Mouse (Mus musculus) embryo, embryonic 10.5 days (tissue): Measurements from ENCODE around the gene Magoh.

Experiments
- DNase-seq: peaks from one replicate; pipeline ENCODE4 v3.0.0-alpha.2; 2015; ENCODE audit warnings: low spot score

Magoh gene

DNA sequence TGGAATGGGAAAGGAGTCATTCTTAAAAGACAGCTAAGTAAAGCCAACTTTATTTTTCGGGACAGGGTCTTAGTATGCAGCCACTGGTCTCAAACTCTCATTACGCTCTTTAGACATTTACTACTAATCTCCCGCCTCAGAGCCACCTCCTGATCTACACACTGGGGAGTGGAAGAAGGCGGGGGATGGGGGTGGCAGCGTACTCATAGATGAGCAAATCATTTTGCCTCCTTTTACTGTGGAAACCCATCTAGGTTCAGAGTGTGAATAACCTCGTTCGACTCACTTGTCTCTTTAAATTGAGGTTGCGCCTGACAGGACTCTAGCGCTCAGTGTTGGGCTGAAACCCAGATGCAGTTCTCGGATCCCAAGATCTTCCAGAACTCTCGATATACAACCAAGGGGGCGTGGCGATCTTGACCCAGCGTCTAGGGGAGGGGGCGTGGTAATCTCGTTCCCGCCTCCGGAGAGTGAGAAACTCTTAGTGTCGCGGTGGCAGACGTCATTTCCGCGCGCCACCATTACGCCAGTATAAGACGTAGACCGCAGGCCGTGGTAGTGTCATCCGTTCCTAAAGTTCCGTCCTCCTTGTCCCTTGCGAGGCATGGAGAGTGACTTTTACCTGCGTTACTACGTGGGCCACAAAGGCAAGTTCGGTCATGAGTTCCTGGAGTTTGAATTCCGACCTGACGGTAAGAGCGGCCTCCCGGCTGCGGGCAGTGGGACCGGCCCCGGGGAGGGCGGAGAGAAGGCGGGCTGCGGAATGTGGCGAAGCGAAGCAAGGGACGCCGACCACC, at the start of gene Magoh:
Magoh (plus strand) TSS at position 502 of the 797 bp plus-strand sequence.
- DNase-seq, result peak; percentile 100

DNA sequence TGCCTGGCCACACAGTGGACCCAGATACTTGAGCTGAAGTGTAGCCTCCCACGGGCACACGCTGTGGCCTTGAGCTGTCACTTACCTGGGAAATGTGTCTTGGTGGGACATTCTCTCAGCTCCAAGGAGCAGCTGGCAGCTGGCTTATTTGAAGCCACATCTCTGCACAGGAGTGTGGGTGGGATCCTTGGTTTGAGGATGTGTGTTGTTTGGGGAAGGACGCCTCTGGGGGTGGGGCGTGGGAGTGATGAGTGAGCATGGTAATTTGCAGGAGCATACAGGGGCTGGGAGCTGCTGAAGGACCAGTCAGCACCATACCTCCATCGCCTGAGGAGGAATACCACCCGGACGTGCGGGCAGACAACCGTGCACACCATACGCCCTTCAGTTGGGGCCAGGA, 49.4 kb upstream of the Magoh start:
- DNase-seq, result no peak

DNA sequence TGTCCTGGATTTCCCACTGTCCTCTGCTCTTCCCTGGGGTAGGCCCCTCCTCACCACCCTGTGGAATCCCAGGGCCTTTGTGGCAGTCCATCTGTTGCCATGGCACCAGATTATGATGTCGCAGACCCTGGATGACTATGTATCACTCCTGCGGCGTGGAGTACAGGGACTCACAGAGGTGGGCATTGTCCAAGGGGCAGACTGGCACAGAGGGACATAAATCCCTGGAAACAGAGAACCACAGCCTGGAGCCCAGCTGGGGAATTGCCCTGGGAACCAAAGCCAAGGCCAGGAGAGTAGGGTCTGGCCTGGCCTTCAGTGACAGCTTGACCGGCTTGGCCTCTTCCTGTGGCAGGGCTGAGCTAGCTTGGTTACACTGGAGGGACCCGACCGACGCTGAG, 48.7 kb upstream of the Magoh start:
- peak; percentile 60 for DNase-seq

DNA sequence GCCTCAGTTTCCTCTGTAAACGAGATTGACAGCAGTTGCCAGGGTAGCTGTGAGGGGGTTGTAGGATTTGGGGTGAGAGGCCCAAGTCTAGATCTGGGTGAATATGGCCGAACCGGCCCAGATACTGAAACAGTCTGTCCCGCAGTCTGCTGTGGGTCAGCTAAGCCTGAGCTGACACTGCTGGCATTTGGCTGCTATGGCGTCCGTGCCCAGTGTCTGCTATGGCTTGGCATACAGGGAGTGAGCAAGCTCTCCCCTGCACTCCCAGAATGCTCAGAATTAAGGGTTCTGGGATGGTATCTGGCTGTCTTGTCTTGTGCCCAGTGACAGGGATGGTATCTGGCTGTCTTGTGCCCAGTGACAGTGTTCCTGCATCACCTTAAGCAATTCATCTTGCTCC, 47.9 kb upstream of the Magoh start:
- DNase-seq, result no peak

DNA sequence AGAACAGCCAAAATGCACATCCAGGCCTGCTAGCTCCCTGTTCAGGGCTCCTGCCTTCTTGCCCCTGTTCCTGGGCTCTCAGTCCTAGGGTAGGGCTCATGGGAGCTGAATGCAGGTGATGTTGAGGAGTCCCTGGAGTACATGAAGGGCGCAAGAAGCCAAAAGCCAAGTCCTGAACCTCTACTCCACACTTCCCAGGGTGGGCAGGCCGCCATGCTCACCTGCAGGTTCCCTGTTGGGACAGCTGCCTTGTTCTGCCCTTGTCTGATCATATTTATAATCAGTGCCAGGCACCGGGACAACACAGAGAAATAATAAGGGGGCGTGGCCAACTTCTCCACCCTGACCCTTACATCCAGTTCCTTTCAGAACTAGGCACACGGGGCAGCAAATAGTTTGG, 46.0 kb upstream of the Magoh start:
- DNase-seq, result no peak

DNA sequence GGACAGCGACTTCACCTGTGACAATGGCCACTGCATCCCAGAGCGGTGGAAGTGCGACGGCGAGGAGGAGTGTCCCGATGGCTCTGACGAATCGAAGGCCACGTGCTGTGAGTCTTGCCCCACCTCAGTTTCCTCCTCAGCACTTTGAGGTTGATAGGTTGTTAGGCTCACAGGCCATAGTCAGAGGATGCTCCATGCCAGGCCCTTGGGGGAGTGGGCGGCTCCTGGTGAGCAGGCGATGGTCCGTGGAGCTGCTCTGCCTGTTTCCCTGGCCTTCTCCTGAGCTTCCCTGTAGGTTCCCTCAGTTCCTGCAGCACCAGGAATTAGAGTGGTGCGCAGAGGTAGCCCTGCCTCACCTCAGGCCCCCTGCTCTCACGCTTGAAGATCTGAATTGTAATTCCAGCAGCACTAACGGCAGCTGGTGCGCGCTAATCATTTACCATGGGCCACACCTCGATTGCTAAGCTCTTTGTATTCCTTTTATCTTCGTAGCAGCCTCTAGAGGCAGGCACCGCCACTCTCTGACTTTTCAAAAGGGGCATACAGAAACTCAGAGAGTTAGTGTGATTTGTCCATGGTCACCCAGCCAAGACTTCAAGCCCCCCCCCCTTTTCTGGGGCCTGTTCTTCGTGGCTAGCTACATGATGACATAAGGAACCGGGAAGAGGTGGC, 44.8 kb upstream of the Magoh start:
- peak; percentile 53 for DNase-seq

DNA sequence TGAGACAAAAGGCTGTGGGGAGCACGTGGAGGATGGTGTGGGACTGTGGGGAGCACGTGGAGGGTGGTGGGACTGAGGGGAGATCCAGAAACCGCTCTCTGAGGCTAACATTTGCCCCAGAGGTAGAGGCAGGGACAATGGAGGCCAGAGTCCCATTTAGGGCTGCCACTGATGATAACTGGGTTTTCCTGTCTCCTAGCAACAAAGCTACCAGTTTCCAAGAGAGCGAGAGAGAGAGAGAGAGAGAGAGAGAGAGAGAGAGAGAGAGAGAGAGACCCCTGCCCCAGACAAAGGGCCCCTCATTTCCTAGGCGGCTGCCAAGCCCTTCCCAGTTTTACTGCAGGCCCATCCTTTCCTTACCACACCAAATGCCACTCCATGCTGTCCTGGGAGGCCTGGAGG, 44.0 kb upstream of the Magoh start:
- DNase-seq, result peak; percentile 65

DNA sequence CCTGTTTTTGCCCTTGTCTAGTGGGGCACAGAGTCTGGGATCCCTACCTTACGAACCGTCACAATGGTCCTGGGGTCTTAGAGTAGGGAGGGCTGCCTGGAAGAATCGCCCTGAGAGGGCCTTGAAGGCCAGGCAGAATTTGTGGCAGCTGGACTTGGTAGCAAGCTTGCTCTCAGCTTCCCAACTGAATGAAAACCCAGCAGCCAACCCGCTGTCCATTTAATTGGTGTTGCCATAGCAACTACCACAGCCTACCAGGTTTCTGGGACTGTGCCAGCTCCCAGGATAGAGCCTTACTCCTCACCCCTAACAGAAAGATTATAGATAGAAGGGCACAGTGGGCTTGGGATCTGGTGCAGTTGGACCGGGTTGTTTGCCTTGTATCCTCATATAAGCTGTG, 42.8 kb upstream of the Magoh start:
- peak; percentile 69 for DNase-seq

DNA sequence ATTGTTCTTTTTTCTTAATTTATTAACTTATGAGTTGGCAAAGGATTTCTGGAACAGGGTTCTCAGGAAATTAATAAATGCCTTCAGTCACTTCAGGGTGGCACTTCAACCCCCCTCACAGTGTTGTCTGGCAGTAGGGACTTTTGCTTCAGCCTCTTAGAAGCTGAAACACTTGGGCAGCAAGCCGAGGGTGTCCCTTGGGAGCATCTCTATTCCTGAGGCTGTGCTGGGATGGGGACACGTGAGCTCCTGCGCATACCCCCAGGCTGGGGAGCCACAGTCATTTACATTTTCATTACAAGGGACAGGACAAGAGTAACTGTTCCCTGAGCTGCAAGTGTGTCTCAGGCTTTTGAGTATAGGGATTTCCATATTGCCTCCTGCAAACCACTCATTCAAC, 41.6 kb upstream of the Magoh start:
- DNase-seq, result no peak

DNA sequence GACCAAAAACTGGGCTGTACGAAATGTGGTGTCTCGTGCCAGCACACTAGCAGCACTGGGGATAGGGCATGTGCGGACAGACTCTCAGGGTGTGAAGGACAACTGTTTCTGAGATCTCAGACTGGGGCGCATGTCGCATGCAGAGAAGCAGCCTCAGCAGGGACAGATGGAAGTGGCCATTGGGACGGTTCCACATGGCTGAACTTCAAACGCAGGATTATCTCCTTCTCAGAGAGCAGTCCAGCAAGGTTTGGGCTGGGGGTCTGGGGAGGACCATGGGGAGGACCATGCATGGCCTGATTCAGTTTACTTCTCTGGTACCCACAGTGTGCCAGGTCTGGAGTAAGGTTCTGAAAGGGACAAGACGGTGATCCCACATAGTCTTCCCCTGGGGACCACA, 35.9 kb upstream of the Magoh start:
- no peak for DNase-seq

DNA sequence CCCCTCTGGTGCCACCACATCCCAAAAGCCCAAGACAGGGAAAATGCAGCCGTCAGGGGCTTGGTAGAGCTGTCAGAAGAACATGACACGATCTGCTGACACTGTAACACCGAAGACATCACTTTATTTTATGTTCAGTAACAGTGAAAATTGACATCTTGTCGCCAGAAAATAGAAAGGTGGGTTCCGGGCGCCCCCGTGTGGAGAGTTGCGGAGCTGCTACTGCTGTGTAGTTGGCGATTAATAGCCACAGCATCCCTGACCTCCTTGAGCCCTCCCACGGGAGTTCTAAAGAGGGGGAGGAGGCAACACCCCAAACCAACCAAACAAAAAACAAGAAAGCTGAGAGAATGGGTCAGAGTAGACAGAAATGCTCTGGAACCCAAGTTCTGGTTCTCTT, 34.6 kb upstream of the Magoh start:
- peak; percentile 85 for DNase-seq

DNA sequence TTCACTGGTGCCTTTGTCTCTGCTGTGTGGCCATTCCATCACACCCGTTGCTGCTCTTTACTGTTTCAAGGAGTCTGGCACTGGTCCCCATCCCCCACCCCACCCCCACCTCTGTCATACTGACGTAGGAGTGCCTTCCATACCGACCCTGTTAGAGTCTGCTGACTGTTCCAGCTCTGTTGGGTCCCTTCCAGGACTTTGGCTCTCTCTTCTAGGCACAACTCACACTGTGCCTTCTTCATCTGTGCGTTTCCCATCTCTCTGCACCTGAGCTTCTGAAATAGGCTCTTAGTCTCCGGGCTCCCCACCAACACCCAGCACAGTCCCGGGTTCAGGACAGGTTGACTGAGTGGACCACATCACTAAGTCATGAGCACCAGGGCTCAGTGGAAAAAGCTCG, 32.8 kb upstream of the Magoh start:
- no peak for DNase-seq

DNA sequence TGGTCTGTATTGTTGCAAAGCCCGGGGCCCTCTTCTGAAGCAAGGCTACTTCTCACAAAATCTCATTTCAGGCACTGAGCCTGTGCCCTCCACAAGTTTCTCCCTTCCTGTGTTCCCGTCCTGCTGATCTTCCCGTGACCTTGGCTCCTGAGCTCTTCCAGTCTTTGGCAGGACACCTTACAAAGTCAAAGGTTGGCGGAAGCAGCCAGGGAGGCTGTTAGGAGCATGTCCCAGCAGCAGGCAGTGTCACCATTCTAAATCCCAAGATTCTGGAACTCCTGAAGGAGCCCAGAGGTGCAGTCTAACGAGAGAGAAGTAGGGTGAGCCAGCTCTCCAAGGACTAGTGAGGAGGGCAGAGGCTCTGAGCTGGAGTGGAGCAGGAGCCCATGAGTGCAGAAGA, 31.0 kb upstream of the Magoh start:
- DNase-seq, result no peak

DNA sequence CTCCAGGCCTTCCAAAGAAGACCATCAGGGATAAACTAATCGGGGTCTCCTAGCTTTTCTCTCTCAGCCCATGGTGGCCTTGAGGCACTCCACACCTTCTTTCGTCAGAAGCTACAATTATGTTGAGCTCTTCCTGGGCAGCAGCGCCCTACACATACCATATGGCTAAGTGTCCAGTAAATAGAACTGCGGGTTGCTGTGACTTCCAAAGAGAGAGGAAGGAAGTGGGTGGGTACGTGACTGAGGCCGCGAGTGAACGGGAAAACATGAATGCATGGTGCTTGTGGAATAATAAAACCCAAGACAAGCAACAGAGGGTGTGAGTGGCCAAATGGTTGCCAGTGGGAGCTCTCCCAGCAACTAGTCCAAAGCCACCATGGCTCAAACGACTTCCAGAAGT, 29.9 kb upstream of the Magoh start:
- no peak for DNase-seq

DNA sequence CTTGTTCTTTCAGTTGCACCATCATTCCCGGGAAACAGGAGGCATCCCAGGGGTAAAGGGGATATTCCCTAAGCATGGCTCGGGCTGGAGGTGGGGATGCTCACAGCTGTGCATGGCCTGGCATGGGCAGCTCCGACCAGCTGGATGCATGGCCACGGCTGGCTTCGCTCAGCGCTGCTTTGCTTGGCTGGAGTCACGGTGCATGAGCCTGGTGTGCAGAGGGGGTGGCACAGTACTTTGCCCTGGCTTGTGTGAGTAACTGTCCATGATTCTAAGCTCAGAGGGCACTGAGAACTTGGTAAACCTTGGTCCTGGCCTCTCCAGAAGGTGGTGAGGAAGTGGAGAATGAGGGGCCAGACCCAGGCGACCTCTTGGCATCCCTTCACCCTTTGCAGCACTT, 29.5 kb upstream of the Magoh start:
- DNase-seq, result no peak

DNA sequence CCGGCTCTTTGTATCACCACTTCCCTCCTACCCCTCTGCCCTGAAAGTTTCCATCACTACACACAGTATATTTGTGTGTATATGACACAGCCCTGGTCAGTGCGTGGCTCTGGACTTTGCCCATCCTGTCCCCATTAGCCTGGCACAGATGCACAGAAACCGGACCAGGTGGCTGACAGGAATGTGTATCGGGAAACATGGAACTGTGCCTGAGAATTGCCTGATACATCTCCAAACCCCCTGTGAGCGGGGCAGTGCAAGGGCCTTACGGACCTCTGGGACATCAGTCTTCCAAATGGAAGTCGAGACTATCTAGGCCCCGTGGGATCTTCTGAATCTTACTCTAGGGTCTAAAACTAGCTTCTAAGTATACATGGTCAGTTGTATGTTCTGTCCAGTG, 26.2 kb upstream of the Magoh start:
- no peak for DNase-seq

DNA sequence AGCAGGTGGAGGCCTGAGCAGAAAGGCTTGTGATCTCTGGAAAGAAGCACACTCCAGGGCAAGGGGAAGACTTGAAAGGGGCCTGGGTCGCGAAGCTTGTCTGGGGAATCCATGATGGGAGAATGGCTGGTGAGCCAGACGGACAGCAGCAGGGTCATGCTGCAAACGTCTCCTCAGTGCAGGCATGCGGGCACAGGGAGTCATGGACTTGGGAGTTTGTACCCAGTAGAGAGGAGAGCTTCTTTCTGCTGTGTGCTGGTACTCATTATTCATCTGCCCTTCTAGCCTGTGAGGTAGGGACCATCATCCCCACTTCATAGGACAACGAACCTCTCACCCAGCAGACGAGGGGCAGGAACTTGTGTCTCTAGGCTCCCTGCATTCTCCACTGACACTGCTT, 25.7 kb upstream of the Magoh start:
- DNase-seq, result no peak

DNA sequence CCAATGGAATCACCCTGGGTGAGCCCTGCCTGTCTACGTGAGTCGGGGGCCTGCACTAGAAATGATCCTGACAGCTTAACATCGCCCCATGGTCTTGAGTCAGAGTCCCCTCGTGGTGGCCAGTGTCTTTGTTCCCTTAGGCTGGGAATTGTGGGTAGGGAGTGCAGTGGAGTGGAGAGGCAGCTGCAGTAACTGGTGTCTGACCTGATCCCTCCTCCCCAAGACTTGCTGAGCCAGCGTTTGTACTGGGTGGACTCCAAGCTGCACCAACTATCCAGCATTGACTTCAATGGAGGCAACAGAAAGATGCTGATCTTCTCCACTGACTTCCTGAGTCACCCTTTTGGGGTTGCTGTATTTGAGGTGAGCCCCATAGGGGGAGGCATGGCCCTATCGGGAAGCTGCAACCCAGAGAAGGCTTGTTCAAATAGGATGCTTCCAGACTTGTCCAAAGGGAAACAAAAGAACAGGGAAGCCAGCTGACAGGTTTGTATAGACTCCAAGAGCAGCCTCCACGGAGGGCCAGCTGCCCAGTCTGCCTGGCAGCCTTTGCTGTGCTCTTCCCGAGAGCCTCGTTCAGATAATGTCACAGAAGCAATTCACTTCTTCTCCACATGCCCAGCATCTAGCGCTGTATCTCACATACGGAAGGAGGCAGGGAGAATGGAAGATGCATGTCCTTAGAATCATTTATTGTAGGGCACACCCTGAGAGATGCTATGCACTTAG, 22.4 kb upstream of the Magoh start:
- no peak for DNase-seq

DNA sequence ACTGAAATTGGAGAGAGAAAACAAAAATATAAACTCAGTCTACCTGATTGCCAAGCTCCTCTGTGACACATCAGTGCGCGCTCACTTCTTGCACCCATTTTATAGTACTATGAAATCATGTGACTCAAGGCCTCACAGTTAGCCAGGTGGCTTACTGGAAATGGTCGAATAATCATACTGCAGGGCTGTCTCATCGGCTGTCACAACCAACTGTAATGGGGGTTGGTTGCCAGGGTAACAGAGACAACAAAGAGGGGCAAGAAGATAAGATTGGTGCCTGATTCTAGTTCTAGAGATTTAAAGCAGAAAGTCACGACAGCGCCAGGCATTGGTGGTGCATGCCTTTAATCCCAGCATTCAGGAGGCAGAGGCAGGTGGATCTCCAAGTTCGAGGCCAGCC, 20.6 kb upstream of the Magoh start:
- no peak for DNase-seq

DNA sequence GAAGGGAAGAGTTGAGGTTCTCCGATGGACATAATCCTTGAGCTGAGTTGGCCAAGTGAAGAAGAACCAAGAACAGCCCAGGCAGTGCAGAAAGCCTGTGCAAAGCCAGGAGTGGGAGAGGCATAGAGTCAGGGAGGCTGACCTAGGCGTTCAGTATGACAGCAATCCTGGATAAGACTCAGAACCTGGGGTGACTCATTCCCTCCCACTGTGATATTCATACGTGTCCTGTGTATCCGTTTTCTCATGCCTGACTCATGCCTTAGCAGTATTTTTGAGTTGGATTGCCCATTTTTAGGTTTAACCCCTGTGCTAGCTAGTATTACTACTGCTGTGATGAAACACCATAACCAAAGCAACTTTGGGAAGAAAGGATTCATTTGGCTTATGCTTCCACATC, 14.7 kb upstream of the Magoh start:
- no peak for DNase-seq

DNA sequence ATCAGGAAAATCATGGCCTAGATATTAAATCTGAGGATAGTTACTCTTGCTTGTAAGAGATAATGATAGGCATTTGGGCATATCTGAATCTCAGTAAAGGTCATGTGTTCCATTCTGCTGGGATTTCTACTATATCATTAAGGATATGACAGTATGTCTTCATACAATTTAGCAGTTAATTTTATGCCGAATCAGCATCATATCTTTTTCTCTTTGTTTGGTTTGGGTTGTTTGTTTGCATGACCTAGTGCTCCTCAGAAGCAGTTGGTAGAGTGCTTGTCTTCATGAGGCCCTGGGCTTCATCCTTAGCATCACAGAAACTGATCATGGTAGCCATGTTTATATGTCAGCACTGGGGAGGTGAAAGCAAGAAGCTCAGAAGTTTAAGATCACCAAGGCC, 2.1 kb downstream of the Magoh start:
- no peak for DNase-seq

DNA sequence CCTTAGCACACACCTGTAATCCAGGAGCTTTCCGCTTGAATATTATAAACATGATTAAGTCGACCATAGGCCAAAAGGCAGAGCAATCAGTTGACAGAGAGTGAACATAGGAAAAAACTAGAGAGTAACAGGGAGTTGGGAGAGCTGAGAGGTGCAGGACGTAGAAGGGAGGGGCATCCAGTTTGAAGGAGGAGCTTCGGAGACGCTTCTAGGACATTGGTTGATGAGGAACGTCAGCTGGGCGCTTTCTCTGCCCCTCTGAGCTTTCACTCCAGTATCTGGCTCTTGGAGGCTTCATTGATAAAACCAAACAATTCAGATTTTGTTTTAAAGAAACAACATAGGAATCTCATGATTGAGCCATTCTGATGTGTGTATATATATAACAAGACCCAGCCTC, 6.8 kb downstream of the Magoh start:
- DNase-seq, result no peak

DNA sequence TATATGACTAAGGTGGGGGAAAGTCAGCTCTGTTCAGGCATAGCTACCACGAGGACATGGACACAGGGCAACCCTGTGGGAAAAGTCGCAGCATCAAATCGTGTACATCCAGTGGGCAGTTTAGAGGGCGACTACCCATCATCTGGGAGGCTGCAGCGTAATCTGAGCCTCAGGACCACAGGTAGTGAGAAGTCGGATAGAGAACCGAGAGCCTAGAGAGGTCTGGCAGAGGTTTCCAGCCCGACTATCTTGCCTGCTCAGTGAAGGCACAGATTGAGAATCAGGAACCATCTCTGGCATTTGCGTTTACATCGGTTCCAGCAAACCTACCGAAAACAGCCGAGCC, 9.8 kb downstream of the Magoh start:
- DNase-seq, result no peak
